Mouse (Mus musculus) adrenal gland, postnatal 14 days (tissue): ENCODE measurements around the gene Speer4f2. TPM values are rescaled to one million over a fixed set of nuclear protein-coding genes. Genes with fewer than 3 reads are reported as not detected.
"Not testable (repeated sequence)": the region's sequence is repeated elsewhere in the genome, so short reads cannot be mapped to it uniquely, and the experiment has no call there.

Experiments used
- DNase-seq: peaks from one replicate; pipeline ENCODE4 v3.0.0; 2021; ENCODE audit warnings: mixed read lengths
- long read RNA-seq, 2 experiments: library from polyadenylated mRNA; stranded (forward); transcript quantifications; one replicate each; pipeline ENCODE4 v2.0.0; 2021
- total RNA-seq: library from RNA; stranded (reverse); gene quantifications from 2 replicates; pipeline ENCODE4 v1.2.3, GENCODE M21; 2021

Speer4f2 gene
- total RNA-seq, result not detected in 2 replicates
- long read RNA-seq, experiment 1, result 0 reads
- long read RNA-seq, experiment 2, result 0 reads

DNA sequence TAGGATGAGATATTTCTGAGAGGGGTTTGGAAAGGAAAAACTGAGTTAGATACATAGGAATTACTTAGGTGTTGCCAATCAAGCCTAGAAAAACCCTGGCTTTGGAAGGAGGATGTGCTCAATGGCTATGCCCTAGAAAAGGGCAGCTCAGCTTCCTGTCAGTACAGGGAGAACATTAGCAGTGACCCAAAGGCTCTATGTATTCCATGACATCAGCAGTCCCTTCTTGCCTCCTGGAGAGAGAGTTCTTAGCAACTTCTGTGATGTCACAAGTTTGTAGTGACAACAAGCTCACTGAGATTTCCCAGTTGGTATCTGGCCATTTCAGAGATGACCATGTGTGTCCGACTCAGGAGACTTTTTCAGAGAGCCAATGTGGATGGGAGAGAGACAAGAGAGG lies at the start of gene Speer4f2:
TSS of gene Speer4f2 (plus strand) at position 301 of the 400 bp plus-strand sequence.
- DNase-seq, result not testable (repeated sequence)

DNA sequence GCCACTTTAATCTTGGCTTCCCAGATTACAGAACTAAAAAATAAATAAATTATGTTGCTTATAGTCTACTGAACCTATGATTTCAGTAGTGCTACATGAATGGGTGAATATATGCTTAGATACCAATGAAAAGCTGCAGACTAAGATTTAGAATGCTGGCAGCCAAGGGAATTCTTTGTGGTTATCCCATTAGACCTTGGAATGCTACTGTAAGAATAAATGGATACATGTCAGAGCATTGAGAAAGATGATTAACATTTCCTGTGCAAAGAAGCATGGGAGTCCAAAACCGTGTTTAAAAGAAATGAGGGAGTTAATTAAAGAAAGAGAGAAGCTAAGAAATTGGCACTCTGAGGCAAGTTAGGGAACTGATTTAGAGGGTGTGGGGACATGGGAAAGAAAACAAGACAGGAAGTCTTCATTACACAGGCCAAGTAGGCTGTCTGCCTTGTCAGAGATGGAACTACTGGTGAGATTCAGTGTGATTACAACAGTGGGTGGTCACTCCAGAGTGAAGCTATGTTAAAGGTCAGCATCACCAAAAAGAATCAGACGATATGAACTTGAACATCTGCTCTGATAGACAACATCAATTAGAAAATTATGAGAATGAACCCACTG lies 43.9 kb upstream of the Speer4f2 start:
- DNase-seq, result no peak

DNA sequence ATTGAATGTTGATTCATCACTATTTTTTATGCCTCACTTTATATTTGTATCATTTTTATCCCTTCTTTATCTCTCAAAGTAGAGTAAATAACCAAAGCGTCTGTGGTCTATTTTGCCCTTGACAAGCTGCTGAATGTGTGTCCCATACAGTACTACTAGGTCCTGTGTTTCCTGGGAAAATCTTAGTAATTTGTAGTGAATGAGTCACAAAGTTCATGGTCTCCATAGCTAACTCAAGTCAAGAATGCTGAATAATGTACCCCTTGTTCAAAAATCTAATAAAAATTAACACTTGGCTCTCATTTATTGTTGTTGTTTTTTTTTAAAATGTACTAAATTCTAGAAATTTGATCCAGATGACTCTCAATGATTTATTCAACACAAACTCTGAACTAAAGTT lies 38.1 kb upstream of the Speer4f2 start:
- no peak for DNase-seq

DNA sequence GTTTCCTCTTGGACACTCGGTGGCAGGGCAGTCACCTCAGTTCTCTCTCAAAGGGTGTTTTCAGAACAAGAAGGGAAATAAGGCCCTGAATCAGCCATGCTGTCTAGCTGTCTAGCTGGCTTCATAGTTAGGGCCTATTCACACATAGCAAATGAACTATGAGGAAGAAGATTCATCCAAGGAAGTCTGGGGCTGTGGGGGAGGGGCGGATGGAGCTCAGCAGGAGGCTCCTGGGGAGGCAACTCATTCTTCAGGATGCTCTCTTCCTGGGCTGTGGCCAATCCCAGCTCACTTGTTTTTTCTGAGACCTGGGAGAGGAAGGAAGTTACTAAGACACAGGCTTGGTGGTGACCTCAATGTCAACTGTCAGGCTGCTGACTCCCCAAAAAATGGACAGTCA lies 27.2 kb upstream of the Speer4f2 start:
- not testable (repeated sequence) for DNase-seq

DNA sequence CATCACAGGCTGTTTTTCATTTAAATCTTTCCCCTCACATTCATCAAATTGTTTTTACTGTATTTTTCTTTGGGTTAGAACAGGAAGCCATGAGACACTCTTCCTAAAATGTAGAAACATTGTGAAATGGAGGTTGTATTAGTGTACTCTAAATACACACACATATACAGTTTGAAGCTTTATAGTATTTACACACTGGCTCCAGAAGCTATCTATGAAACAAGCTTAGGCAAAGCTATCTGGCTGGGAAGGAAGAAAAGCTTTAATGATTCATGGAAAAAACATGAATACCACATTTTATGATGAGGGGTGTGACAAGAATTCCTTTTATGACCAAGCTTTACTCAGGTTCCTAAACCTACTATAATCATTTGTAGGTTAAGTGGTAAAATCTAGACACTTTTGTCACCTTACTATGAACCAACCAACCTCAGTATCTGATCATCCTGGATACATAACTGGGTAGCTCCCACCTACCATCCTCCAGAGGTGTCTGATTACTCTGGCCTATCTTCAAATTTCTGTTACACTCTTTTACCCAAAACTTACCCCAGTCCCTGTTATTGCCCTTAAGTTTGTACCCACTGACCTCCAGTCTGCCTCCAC lies 13.5 kb upstream of the Speer4f2 start:
- DNase-seq, result no peak

DNA sequence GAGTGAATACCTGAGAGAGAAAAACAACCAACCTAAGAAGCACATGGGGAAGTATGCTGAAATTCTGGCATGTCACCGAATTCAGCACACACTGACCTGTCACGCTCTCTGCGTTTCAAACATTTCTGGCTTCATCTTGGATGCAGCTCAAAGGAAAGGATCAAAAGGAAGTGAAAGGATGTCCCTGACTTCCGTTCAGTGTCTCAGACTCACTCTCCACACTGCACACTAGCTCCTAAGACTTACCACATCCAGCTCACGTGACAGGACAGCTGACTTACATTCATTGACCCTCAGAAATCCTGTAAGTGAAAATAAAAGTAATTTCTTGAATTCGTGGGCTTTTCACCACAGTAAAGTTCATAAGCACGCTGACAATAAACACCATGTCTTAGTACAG lies 16.9 kb downstream of the Speer4f2 start:
- no peak for DNase-seq

DNA sequence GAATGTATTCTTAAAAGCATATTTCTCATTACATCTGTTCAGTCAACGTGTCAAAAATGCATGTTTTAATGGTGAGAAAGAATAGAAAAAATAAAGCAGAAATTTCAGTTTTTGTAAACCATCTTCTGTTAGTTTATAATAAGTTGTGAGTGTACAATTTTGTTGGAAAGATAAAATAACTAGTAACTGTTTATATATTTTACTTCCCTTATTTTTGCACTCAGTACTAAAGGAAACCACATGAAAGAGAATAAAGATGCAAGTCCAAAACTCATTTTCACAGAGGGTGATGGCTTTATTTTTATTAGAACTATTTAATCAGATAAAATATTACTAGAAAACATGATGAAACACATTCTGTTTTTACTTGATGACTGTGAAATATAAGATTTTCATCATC lies 18.2 kb downstream of the Speer4f2 start:
- no peak for DNase-seq

DNA sequence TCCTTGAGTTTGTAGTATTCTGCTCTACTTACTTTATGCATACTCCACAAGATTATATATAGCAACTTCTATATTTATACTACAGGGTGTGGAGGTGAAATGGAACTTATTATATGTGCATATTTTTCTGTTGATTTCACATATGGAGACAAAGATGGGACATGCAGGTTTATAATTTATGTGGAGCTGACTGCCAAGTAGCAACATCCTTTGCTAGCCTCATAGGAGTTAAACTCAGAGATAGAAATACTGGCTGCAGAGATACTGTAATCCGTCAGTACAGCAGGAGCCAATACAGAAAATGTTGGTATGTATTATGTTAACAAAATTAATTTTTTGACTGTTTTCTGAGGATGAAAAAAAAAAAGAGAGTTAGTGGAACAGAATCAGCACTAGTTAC lies 27.6 kb downstream of the Speer4f2 start:
- no peak for DNase-seq

DNA sequence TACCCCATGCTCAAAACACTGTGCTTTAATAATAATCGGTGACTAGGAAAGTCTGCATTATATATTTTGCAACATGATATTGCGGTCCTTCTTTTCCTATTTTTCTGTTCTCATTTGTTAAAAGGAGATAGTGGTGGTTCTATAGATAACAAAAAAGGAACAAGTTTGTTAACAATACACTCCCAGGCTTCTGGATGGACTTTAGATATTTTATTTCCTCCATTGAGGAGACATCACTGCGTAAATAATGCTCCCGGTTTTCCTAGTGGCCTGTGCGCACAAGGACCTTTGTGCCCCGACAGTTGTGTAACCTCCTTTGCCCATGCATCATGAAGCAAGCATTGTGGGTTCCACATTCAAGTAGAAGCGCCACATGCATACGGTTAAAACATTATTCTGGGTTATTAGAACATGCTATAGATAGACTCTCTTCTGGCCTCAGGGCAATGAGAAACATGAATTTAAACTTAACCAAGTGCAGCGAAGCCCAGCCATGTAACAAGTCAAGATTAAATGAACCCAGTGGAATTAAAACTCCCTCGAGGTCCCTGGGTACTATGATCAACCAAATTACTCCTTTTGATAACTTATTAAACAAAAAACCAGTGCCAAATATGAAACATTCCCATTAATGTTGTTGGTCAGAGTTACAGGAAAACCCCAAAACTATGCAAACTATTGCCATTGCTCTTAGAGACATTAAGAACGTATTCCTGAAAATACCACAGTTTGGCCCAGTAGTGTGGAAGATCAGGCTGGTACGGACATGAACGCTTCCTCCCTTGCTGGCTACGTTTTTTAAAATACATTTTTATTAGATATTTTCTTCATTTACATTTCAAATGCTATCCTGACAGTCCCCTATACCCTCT lies 28.5 kb downstream of the Speer4f2 start:
- no peak for DNase-seq

DNA sequence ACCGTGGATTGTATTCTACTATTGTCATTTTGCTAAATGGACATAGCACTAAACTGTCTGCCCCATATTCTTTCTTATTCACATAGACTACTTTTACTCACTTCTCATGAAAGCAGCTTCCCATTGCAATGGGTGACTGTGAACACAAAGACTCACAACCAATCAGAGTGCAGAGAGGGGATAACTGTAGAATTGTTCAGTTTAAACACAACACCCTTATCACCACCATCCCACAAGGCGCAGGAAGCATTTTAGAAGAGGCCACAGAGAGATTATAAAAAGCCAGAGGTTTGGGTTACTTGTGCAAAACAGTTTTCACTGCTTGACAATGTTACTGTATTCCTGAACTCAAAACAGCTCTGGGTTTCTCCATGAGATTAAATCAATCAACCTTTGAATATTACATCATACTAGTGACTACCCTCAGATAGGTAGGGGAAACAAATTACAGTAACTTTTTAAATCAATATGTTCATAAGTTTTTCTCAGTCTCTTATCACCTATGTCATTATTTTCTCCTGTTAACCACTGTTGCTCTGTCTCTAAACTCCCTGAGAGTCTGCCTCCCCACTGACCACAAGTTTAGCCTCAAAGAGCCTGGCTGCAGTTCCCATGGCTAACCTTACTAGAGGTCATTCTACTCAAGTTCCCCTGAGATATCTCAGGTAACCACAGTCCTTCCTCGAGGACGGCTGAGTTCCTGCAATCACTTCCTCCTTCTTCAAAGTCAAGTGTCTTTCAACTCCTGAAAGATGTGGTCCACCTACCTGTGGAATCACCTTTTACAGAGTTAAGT lies 29.5 kb downstream of the Speer4f2 start:
- no peak for DNase-seq

DNA sequence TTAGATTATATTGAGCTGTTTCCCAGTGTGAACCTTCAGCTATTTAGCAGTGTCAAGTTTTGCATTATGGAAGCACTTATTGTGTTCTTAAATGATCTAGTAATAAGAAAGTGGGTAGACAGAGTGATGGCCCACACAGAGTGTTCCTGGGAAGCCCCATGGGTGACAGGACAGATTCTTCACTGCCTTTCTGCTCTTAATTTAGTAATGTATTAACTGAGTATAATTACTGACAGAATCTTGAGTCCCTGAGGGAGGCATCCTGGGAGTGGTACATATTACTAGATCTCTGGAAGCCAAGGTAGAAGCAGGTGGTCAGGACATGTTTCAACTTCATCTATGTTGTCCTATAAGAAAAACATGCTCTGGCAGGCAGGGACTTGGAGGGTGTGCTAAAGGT lies 30.6 kb downstream of the Speer4f2 start:
- no peak for DNase-seq

DNA sequence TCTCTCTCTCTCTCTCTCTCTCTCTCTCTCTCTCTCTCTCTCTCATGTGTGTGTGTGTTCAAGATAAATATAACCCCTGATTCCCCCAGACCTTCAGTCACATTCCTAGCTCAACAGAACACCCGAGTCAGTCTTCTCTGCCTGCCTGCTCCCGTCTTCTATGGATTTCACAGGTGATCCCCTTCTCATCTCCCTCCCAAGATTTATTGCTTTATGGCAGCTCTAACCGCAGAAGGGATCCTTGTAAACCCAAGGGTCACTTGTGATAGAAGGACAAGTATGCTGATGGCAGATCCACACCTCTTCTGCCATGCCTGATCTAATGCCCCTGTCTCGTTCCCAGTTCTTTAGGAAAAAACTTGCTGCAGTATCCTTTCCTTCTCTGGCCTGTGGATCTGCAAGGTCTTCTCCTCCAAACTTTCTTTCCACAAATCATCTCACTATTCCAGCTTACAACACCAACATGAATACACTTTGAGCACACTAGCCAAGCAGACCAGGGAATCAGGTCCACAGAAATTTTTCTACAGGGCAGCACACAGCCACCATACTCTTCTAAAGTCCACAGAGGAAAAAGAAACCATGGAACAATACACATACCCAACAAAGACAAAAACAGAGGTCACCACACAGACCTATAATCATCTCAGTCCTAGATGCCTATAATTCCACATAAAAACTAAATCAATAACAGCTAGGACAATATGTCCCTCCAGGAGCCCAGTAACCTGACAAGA lies 36.1 kb downstream of the Speer4f2 start:
- no peak for DNase-seq

DNA sequence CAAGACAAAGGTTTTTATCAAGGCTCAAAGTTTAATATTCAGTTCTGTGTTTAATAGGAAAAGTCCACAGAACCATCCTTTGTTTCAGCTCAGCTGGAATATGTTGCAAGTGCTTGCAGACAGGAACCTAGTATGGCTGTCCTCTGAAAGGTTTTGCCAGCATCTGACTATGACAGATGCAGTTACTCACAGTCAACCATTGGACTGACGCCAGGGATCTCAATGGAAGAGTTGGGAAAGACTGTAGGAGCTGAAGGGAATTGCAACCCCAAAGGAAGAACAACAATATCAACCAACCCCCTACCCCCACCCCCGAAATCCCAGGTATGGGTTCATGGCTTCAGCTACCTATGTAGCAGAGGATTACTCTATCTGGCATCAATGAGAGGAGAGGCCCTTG lies 44.2 kb downstream of the Speer4f2 start:
- peak; percentile 25 for DNase-seq

DNA sequence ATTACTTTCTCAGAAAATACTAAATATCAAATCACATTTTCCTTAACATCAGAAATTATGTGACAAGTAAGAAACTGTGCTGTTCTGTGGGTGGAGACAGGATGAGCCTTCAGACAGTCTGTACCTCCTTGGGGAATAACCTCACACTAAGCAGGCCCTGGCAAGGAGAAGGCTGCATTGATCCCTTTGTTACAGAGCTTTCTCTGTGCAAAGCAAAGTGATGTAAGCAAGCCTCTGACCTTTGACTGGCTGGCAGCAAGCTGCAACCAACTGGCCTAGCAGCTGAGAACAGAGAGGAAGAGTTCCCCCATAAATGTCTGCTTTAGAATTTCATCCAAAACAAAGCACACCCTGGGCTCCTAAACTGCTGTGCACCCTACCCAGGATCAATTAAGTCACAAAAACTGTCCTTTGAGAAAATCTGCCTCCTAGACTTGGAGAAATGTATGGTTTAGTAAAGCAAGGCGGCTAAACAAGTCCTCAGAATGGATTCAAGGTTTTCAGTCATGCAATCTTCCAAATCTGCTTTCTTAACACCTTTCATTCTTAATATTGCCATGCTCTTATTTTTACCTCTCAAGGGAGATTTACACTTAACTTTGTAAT lies 46.3 kb downstream of the Speer4f2 start:
- no peak for DNase-seq

DNA sequence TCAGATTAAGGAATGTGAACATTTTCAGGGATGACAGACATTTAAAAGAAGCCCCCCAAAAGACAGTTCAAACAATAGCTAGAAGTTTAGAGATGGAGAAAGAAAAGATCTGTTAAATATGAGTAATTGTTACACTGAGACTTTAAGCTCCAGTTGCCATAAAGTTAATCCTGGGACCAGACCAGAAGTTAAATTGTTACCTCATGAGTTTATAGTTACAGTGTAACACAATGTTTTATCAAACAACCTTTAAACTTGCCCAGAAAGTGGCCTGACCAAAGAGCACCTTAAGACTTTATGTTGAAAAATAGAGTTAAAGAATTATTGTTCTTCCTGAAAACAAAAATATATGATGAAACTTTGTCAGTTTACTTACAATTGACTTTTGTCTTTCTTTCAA lies 46.9 kb downstream of the Speer4f2 start:
- no peak for DNase-seq

DNA sequence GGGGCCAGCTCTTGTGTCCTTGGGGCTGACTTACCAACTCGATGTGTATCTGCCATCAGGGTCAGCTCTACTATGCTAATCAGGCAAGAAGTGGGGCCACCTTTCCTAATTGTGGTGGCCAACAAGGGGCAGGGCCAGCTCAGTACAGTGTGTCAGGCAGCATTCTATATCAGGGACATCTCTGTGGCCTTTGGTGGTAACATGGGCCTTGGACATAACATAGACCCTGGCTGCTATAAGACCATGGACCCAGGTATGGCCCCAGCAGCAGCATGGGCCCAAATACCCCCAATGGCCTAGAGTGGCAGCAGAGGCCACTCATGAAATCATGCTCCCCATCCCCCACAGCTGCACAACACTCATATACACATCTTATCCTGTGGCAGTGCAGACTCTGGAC lies 49.2 kb downstream of the Speer4f2 start:
- DNase-seq, result no peak

DNA sequence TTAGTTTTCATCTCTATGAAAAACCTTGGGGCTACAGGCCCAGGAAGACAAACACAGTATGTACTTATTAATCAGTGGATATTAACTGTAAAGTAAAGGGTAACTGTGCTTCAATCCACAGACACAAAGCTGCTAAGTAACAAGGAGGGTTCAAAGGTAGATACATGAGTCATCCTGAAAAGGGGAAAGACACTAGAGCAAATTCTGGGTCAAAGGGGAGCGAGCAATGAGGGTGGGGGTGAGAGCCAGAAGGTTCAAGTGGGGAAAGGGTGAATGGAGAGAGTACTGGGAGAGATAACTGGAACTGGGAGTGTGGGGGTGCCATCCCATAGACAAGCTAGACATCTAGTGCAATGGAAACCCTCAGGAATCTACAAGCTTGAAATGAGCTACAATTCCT lies 54.0 kb downstream of the Speer4f2 start:
- DNase-seq, result no peak
